Mouse (Mus musculus) adrenal gland (tissue): ENCODE measurements around the gene Gmppa.

Experiments
- intact Hi-C: fragments of 180-260 bp; cut with DNase I; formaldehyde crosslinking; loops from one replicate; pipeline ENCODE4 v1.15.1; 2025
- long read RNA-seq, 2 experiments: library from polyadenylated mRNA; unstranded; transcript quantifications; one replicate each; pipeline ENCODE4 v2.0.0; 2020; ENCODE audit warnings: borderline replicate concordance in 1 of 2; ENCODE audit not compliant: insufficient replicate concordance in 1 of 2

Gene Gmppa
- long read RNA-seq, experiment 1, transcript Gmppa-201 (13 exons, 1,539 nt) = major isoform, 12 of 20 reads
- long read RNA-seq, experiment 1, partial matches to known transcripts = 6 of 20 reads
- long read RNA-seq, experiment 1, other reads (novel, unspliced or antisense) = 2 of 20 reads
- long read RNA-seq, experiment 2, transcript Gmppa-201 (13 exons, 1,539 nt) = major isoform, 8 of 22 reads
- long read RNA-seq, experiment 2, partial matches to known transcripts = 3 of 22 reads
- long read RNA-seq, experiment 2, other reads (novel, unspliced or antisense) = 9 of 22 reads

- intact Hi-C loops = no loop called here
Observed at GRCm38 (mm10) chr1:75435475-75436328, at the start of gene Gmppa. TSS of gene Gmppa (plus strand) at chr1:75435930.

GRCm38 (mm10) chr1:75386149-75386548, 49.6 kb upstream of the Gmppa start:
- intact Hi-C loops = no loop called here

- intact Hi-C loops = no loop called here
Observed at GRCm38 (mm10) chr1:75387469-75387928, 48.2 kb upstream of the Gmppa start.

DNA sequence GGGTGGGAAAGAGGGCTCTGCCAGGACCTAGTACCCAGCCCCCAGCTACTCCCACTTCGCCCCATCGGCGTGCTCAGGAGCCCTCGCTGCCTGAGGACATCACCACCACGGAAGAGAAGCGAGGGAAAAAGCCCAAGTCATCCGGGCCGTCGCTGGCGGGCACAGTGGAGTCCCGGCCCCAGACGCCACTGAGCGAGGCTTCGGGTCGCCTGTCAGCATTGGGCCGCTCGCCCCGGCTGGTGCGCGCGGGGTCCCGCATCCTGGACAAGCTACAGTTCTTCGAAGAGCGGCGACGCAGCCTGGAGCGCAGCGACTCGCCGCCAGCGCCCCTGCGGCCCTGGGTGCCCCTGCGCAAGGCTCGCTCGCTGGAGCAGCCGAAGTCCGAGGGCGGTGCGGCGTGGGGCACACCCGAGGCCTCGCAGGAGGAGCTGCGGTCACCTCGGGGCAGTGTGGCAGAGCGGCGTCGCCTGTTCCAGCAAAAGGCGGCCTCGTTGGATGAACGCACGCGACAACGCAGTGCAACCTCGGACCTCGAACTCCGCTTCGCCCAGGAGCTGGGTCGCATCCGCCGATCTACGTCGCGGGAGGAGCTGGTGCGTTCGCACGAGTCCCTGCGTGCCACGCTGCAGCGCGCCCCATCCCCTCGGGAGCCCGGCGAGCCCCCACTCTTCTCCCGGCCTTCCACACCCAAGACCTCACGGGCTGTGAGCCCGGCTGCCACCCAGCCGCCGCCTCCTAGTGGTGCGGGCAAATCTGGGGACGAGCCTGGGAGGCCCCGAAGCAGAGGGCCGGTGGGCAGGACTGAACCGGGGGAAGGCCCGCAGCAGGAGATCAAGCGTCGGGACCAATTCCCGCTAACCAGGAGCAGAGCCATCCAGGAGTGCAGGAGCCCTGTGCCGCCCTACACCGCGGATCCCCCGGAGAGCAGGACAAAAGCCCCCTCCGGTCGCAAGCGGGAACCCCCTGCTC, 47.5 kb upstream of the Gmppa start:
- intact Hi-C loops = no loop called here

GRCm38 (mm10) chr1:75388898-75389515, 46.7 kb upstream of the Gmppa start:
- intact Hi-C loops = no loop called here

DNA sequence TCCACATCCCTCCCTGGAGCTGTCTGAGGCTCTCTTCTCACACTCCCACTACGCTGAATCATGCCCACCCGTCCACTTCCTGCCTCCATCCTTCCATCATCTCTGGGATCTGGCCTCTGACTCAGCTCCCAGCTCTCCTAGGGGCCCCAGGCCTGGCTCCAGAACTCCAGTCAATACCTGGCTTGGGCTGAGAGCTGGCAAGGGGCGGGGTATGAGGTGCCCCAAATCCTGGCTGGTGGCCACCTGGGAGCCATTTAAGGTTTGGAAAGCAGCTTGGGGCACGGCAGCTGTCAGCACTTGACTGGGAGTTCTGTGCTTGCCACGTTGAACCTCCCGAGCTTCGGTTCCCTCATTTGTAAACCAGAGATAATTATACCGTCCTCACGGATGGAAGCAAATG, 42.6 kb upstream of the Gmppa start:
- intact Hi-C loops = no loop called here

DNA sequence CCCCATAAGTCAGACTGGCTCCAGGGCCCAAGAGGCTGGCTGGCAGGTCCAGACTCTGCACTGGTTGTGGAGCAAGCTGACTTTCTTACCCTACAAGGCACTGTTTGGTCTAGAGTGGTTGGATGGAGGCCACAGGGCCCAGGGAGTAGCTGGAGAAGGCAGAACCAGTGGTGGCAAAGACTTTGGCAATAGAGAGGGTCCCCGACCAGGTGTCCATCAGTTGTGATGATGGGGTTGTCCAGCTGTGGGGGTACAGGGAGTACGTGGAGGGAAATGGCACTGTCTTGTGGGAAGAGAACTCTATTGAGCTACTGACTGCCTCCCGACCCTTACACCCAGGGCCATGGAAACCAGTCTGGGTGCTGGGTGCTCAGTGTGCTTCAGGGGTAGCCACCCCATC, 41.9 kb upstream of the Gmppa start:
- intact Hi-C loops = no loop called here

DNA sequence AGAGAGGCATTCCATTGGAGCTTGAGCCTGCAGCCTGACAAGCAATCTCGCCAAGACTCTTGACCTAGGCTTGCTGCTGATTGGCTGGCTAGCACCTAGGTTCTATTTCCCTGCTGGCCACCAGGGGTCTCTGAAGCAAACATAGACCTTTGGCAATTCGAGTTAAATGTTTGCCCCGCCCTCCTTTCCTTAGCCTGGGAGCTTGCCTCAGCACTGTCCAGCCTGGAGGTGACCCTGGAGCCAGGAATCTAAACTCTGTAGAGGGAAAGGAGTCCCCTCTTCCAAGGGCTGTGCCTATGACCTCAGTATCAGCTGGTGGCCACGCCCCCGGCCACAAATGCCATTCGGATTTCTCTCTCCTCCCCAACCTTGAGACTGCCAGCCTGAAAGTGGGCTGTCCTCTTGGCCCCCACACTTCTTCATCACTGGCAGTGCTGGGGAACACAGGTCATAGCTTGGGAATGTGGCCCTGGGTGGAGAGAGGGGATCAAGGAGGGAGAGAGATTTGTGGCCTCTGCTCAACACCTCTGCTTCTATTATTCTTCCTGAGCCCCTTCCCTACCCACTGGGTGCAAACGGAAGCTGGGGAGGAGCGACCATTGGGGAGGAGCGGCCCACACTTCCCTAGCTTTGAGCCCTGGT, 36.8 kb upstream of the Gmppa start:
- intact Hi-C loops = no loop called here

- intact Hi-C loops = no loop called here
Observed at GRCm38 (mm10) chr1:75399755-75400492, 35.8 kb upstream of the Gmppa start.

- intact Hi-C loops = no loop called here
Observed at GRCm38 (mm10) chr1:75400493-75401115, 35.1 kb upstream of the Gmppa start.

DNA sequence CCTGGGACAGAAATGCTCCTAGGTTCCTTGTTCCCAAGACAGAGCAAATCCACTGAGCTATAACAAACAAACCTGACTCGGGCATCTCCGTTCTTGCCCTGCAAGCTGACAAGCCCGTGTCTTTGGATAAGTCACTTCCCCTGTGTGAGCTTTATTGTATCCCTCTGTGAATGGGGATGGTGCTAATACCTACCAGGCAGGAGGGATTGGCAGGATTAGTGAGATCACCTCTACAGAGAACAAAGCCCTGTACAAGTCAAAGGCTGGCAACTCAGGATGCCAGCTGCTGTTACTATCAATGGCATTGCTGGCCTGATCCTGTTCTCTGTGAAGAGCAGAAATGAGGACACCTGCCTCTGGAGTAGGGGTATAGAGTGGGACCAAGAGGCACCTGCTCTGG, 30.2 kb upstream of the Gmppa start:
- intact Hi-C loops = no loop called here

GRCm38 (mm10) chr1:75406173-75406572, 29.6 kb upstream of the Gmppa start:
- intact Hi-C loops = no loop called here

DNA sequence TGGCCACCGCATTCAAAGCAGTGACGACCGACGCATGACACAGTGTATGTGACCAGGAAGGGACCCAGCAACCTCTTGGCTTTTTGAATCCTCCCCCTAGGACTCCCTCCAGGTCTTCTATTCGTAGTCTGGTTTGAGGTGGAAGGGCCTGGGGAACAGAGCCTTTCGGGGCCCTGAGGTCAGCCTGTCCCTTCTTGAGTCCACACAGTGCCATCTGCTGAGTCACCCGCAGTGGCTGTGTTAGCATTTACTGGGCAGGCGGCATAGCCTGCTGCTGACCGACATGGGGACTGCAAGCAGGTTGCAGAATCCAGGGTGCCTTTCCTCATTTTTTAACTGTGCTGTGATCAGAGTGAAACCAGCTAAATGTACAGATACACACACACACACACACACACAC, 28.7 kb upstream of the Gmppa start:
- intact Hi-C loops = no loop called here

- intact Hi-C loops = no loop called here
Observed at GRCm38 (mm10) chr1:75408210-75408609, 27.5 kb upstream of the Gmppa start.

GRCm38 (mm10) chr1:75409950-75410349, 25.8 kb upstream of the Gmppa start:
- intact Hi-C loops = no loop called here

GRCm38 (mm10) chr1:75412196-75412595, 23.5 kb upstream of the Gmppa start:
- intact Hi-C loops = no loop called here

GRCm38 (mm10) chr1:75413749-75414148, 22.0 kb upstream of the Gmppa start:
- intact Hi-C loops = no loop called here

- intact Hi-C loops = no loop called here
Observed at GRCm38 (mm10) chr1:75421794-75422193, 13.9 kb upstream of the Gmppa start.

DNA sequence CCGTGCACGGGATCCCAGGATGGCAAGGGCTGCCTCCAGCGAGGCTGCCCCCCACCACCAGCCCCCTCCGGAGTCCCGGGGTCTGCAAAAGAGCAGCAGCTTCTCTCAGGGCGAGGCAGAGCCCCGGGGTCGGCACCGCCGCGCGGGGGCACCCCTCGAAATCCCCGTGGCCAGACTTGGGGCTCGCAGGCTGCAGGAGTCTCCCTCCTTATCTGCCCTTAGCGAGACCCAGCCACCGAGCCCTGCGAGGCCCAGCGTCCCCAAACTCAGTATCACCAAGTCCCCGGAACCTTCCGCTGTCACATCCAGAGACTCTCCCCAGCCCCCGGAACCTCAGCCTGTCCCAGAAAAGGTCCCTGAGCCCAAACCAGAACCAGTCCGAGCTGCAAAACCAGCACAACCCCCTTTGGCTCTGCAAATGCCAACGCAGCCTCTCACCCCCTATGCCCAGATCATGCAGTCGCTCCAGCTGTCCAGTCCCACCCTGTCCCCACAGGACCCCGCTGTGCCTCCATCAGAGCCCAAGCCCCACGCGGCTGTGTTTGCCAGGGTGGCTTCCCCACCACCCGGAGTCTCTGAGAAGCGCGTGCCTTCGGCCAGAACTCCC, 13.4 kb upstream of the Gmppa start:
- intact Hi-C loops = no loop called here
